Mouse (Mus musculus) C2C12 (cell line): ENCODE measurements around the gene Wif1.

Experiments used
- CEBPB ChIP-seq: IDR thresholded peaks from one replicate; pipeline ENCODE4 v1.6.1; 2011; ENCODE audit warnings: low read depth, mild to moderate bottlenecking, control low read depth, moderate library complexity
- CTCF ChIP-seq: IDR thresholded peaks from one replicate; pipeline ENCODE4 v1.5.1; 2011; ENCODE audit not compliant: control insufficient read depth, insufficient read depth, insufficient read length
- FOSL1 ChIP-seq: IDR thresholded peaks from one replicate; pipeline ENCODE4 v1.8.0; 2011; ENCODE audit warnings: mild to moderate bottlenecking, low read length; ENCODE audit not compliant: poor library complexity, insufficient read depth, severe bottlenecking
- MAX ChIP-seq: IDR thresholded peaks from one replicate; pipeline ENCODE4 v1.6.1; 2011; ENCODE audit warnings: mild to moderate bottlenecking, control low read depth
- MYOD1 ChIP-seq: IDR thresholded peaks from one replicate; pipeline ENCODE4 v1.6.1; 2011; ENCODE audit warnings: low read depth; ENCODE audit not compliant: control insufficient read depth, insufficient read length
- MYOG ChIP-seq: IDR thresholded peaks from one replicate; pipeline ENCODE4 v1.6.1; 2011; ENCODE audit not compliant: control insufficient read depth, insufficient read length; ENCODE audit errors: extremely low read depth
- USF1 ChIP-seq: IDR thresholded peaks from one replicate; pipeline ENCODE4 v1.6.1; 2011; ENCODE audit warnings: low read depth, mild to moderate bottlenecking, control low read depth, moderate library complexity

GRCm38 (mm10) chr10:121055452-121056188, 21.9 kb downstream of the Wif1 start:
- no peak for TF ChIP-seq CTCF
- no peak for TF ChIP-seq MAX
- TF ChIP-seq MYOG: no peak
- TF ChIP-seq CEBPB: no peak
- no peak for TF ChIP-seq USF1
- TF ChIP-seq MYOD1: no peak
- TF ChIP-seq FOSL1: no peak
